In the genomic region with DNA sequence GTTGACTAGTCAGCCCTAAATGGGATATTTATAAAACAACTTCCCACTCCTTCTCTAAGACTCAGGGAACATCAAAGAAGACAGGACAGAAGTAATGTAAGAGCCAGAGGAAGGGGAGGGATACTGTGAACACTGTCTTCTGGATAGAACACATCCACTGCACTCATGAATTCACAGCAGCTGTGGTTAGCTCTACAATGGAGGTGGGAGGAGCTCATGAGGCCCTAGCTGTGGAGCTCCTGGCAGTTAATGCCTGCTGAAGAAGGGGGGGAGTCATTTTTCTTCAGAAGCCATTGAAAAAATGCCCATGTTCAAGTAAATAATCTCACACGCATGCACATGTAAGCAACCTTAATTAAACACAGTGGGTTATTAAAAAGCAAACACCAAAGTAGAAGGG, we compare ENCODE assay signal across 21 mouse cellular contexts. TPM values are rescaled to one million over a fixed set of nuclear protein-coding genes. Genes with fewer than 3 reads are reported as not detected.
DNase-seq lines count a peak whose midpoint lies in the region; ATAC-seq lines count a peak whose summit lies in the region.
"Had no signal": no experiment of that assay in that cellular context is flagged by ENCODE, and none has a peak within 500 bp of the region (broad histone marks: within the 10 kb centered on the region; RNA-seq: fewer than 3 reads in every experiment).

No protein-coding gene starts in this region.

- H3K36me3 ChIP-seq in forebrain, embryonic 13.5 days (ENCODE audit: poor library complexity, severe bottlenecking): no peaks in the 10 kb centered on the region
- peaks cover 3% of the 10 kb centered on the region; the same call in 1 of the 2 replicates for H3K36me3 ChIP-seq in forebrain, embryonic 10.5 days (replicated peaks)
- no peaks in the 10 kb centered on the region for H3K36me3 ChIP-seq in midbrain, embryonic 11.5 days (ENCODE audit: control insufficient read depth, insufficient read depth, low read length)
- H3K36me3 ChIP-seq in midbrain, embryonic 13.5 days: no peaks in the 10 kb centered on the region
- H3K36me3 ChIP-seq: hindbrain, embryonic 15.5 days had no signal

- no peak overlapping the region for H3K4me3 ChIP-seq in forebrain, embryonic 13.5 days
- no peak overlapping the region for H3K4me3 ChIP-seq in forebrain, embryonic 10.5 days
- H3K4me3 ChIP-seq in midbrain, embryonic 11.5 days (ENCODE audit: low read depth, low read length): no peak overlapping the region
- no peak overlapping the region for H3K4me3 ChIP-seq in midbrain, embryonic 13.5 days (replicated peaks)
- H3K4me3 ChIP-seq: embryonic facial prominence, embryonic 10.5 days; heart, embryonic 13.5 days; hindbrain, embryonic 15.5 days had no signal

- no peak for DNase-seq in forebrain, embryonic 10.5 days (ENCODE audit: extremely low spot score, low spot score)
- no peak for DNase-seq in frontal cortex, postnatal 36 days (ENCODE audit: low spot score in 2 of 2)
- DNase-seq in midbrain, embryonic 11.5 days (ENCODE audit: low spot score, missing footprints): peak; percentile 78
- DNase-seq in spleen, adult 12 weeks (ENCODE audit: low spot score): no peak
- DNase-seq: adrenal gland, postnatal 10 days; B cell, adult 2 months; cerebellum, adult 18-20 months; cerebellum, postnatal 10 days; gastrocnemius, postnatal 36 days; heart, adult 11 months; heart, postnatal 36 days had no signal

- H3K4me1 ChIP-seq in forebrain, embryonic 13.5 days: peaks cover 9% of the 10 kb centered on the region
- H3K4me1 ChIP-seq in forebrain, embryonic 10.5 days: peaks cover 11% of the 10 kb centered on the region
- no peaks in the 10 kb centered on the region for H3K4me1 ChIP-seq in midbrain, embryonic 11.5 days (ENCODE audit: control insufficient read depth, insufficient read depth, low read length)
- H3K4me1 ChIP-seq in midbrain, embryonic 13.5 days (replicated peaks): peaks cover 5% of the 10 kb centered on the region; the same call in 1 of the 2 replicates
- H3K4me1 ChIP-seq: hindbrain, embryonic 15.5 days had no signal

- H3K4me2 ChIP-seq in forebrain, embryonic 13.5 days: no peak overlapping the region
- H3K4me2 ChIP-seq in midbrain, embryonic 11.5 days: no peak overlapping the region
- no peak overlapping the region for H3K4me2 ChIP-seq in midbrain, embryonic 13.5 days (replicated peaks)
- H3K4me2 ChIP-seq: heart, embryonic 13.5 days; hindbrain, embryonic 15.5 days had no signal

- no peaks in the 10 kb centered on the region for H3K27me3 ChIP-seq in forebrain, embryonic 13.5 days
- no peaks in the 10 kb centered on the region for H3K27me3 ChIP-seq in forebrain, embryonic 10.5 days (ENCODE audit: poor library complexity, severe bottlenecking)
- H3K27me3 ChIP-seq in midbrain, embryonic 11.5 days (ENCODE audit: control insufficient read depth, insufficient read depth, low read length): no peaks in the 10 kb centered on the region
- H3K27me3 ChIP-seq in midbrain, embryonic 13.5 days: no peaks in the 10 kb centered on the region
- H3K27me3 ChIP-seq: heart, embryonic 13.5 days; hindbrain, embryonic 15.5 days had no signal

- 47% methylated on average over 1 of the region's 1 CpGs for WGBS in forebrain, embryonic 13.5 days
- 86% methylated on average over 1 of the region's 1 CpGs for WGBS in forebrain, embryonic 10.5 days
- 86% methylated on average over 1 of the region's 1 CpGs for WGBS in midbrain, embryonic 11.5 days
- WGBS in midbrain, embryonic 13.5 days: 67% methylated on average over 1 of the region's 1 CpGs

- H3K27ac ChIP-seq in forebrain, embryonic 13.5 days: peak overlapping the region; percentile 46
- no peak overlapping the region for H3K27ac ChIP-seq in forebrain, embryonic 10.5 days
- no peak overlapping the region for H3K27ac ChIP-seq in midbrain, embryonic 11.5 days (ENCODE audit: low read depth, low read length)
- no peak overlapping the region for H3K27ac ChIP-seq in midbrain, embryonic 13.5 days
- H3K27ac ChIP-seq: embryonic facial prominence, embryonic 10.5 days; heart, embryonic 13.5 days; hindbrain, embryonic 15.5 days had no signal

- ATAC-seq in forebrain, embryonic 13.5 days: no peak
- peak; percentile 69; the same call in 1 of the 2 replicates for ATAC-seq in frontal cortex, adult (ENCODE audit: low TSS enrichment)
- ATAC-seq in midbrain, embryonic 11.5 days (ENCODE audit: low FRiP score): no peak
- ATAC-seq in midbrain, embryonic 13.5 days: no peak
- ATAC-seq: CD4-positive, CD25-positive, alpha-beta regulatory T cell, adult 4 months had no signal

- H3K9ac ChIP-seq in forebrain, embryonic 13.5 days: no peak overlapping the region
- H3K9ac ChIP-seq in midbrain, embryonic 11.5 days (ENCODE audit: low read length): no peak overlapping the region
- H3K9ac ChIP-seq in midbrain, embryonic 13.5 days (replicated peaks): no peak overlapping the region
- H3K9ac ChIP-seq: heart, embryonic 13.5 days; hindbrain, embryonic 15.5 days had no signal

- no peaks in the 10 kb centered on the region for H3K9me3 ChIP-seq in forebrain, embryonic 13.5 days (replicated peaks)
- H3K9me3 ChIP-seq in forebrain, embryonic 10.5 days: no peaks in the 10 kb centered on the region
- no peaks in the 10 kb centered on the region for H3K9me3 ChIP-seq in midbrain, embryonic 11.5 days (ENCODE audit: control insufficient read depth, low read length)
- H3K9me3 ChIP-seq in midbrain, embryonic 13.5 days: no peaks in the 10 kb centered on the region
- H3K9me3 ChIP-seq: embryonic facial prominence, embryonic 10.5 days; G1E; heart, embryonic 13.5 days; hindbrain, embryonic 15.5 days had no signal

RNA-seq across cellular contexts. Expression of gene Gm28047, which starts 47.9 kb away (rescaled TPM):
- polyA plus RNA-seq in forebrain, embryonic 13.5 days (2015; fragmentation: Nextera tagmentation; extraction: Ambion mirVana): not detected in 2 replicates
- 0.50 TPM in 1 of 2 replicates, not detected in the other for polyA plus RNA-seq in forebrain, embryonic 10.5 days (2016; fragmentation: Nextera tagmentation; extraction: Ambion mirVana)
- polyA plus RNA-seq in midbrain, embryonic 11.5 days (2014; fragmentation: Nextera tagmentation; extraction: Ambion mirVana): 0.08 TPM in 1 of 2 replicates, not detected in the other
- not detected in 2 replicates for polyA plus RNA-seq in midbrain, embryonic 13.5 days (2015; fragmentation: Nextera tagmentation; extraction: Ambion mirVana)
- polyA plus RNA-seq: embryonic facial prominence, embryonic 10.5 days; embryonic facial prominence, embryonic 14.5 days; G1E; heart, embryonic 13.5 days; heart, postnatal 0 days; hindbrain, embryonic 15.5 days had no signal

RNA-seq across cellular contexts. Expression of gene Atf7, which starts 48.3 kb away (rescaled TPM):
- polyA plus RNA-seq in forebrain, embryonic 13.5 days (2015; fragmentation: Nextera tagmentation; extraction: Ambion mirVana): 19.8 and 22.1 TPM in 2 replicates
- 16.0 and 19.2 TPM in 2 replicates for polyA plus RNA-seq in forebrain, embryonic 10.5 days (2016; fragmentation: Nextera tagmentation; extraction: Ambion mirVana)
- polyA plus RNA-seq in midbrain, embryonic 11.5 days (2014; fragmentation: Nextera tagmentation; extraction: Ambion mirVana): 9.8 and 13.1 TPM in 2 replicates
- 15.9 and 22.1 TPM in 2 replicates for polyA plus RNA-seq in midbrain, embryonic 13.5 days (2015; fragmentation: Nextera tagmentation; extraction: Ambion mirVana)

RNA-seq across cellular contexts. Expression of gene Npff, which starts 52.2 kb away (rescaled TPM):
- polyA plus RNA-seq in forebrain, embryonic 13.5 days (2015; fragmentation: Nextera tagmentation; extraction: Ambion mirVana): 1.6 and 3.9 TPM in 2 replicates
- 1.3 and 2.2 TPM in 2 replicates for polyA plus RNA-seq in forebrain, embryonic 10.5 days (2016; fragmentation: Nextera tagmentation; extraction: Ambion mirVana)
- 0.98 and 1.9 TPM in 2 replicates for polyA plus RNA-seq in midbrain, embryonic 11.5 days (2014; fragmentation: Nextera tagmentation; extraction: Ambion mirVana)
- polyA plus RNA-seq in midbrain, embryonic 13.5 days (2015; fragmentation: Nextera tagmentation; extraction: Ambion mirVana): 2.9 and 5.0 TPM in 2 replicates

RNA-seq across cellular contexts. Expression of gene Tarbp2, which starts 59.0 kb away (rescaled TPM):
- polyA plus RNA-seq in forebrain, embryonic 13.5 days (2015; fragmentation: Nextera tagmentation; extraction: Ambion mirVana): 87.7 and 103 TPM in 2 replicates
- 132 and 137 TPM in 2 replicates for polyA plus RNA-seq in forebrain, embryonic 10.5 days (2016; fragmentation: Nextera tagmentation; extraction: Ambion mirVana)
- 91.2 and 96.6 TPM in 2 replicates for polyA plus RNA-seq in midbrain, embryonic 11.5 days (2014; fragmentation: Nextera tagmentation; extraction: Ambion mirVana)
- 98.2 and 101 TPM in 2 replicates for polyA plus RNA-seq in midbrain, embryonic 13.5 days (2015; fragmentation: Nextera tagmentation; extraction: Ambion mirVana)
